Mouse (Mus musculus) hindbrain, embryonic 13.5 days (tissue): ENCODE measurements around the gene Pigh. TPM values are rescaled to one million over a fixed set of nuclear protein-coding genes. Genes with fewer than 3 reads are reported as not detected.
A peak's percentile ranks its signal among the peaks of the same experiment; 100 is the strongest.

Source experiments
- ATAC-seq: fragments of 200-750 bp; cut with Nextera tagmentation; 2 replicates; pipeline ENCODE4 v1.8.0; 2017; ENCODE audit warnings: moderate TSS enrichment; ENCODE audit not compliant: low FRiP score
- H3K27ac ChIP-seq: fragments of 300-500 bp; sonication (generic); 2 replicates; pipeline ENCODE4 v1.5.1; 2015; ENCODE audit warnings: inconsistent platforms, mild to moderate bottlenecking, moderate library complexity
- H3K27me3 ChIP-seq: fragments of 300-500 bp; sonication (generic); 2 replicates; pipeline ENCODE4 v1.6.1; 2015; ENCODE audit warnings: mild to moderate bottlenecking, inconsistent platforms
- H3K36me3 ChIP-seq: fragments of 300-500 bp; sonication (generic); 2 replicates; pipeline ENCODE4 v1.6.1; 2015; ENCODE audit warnings: mild to moderate bottlenecking, inconsistent platforms
- H3K4me1 ChIP-seq: fragments of 300-500 bp; sonication (generic); replicated peaks from 2 replicates; pipeline ENCODE4 v1.6.1; 2015; ENCODE audit warnings: inconsistent platforms
- H3K4me2 ChIP-seq: fragments of 300-500 bp; sonication (generic); 2 replicates; pipeline ENCODE4 v1.6.1; 2015; ENCODE audit warnings: inconsistent platforms, mild to moderate bottlenecking, moderate library complexity
- H3K4me3 ChIP-seq: fragments of 300-500 bp; sonication (generic); 2 replicates; pipeline ENCODE4 v1.5.1; 2015; ENCODE audit warnings: mild to moderate bottlenecking, inconsistent platforms
- H3K9ac ChIP-seq: fragments of 300-500 bp; sonication (generic); 2 replicates; pipeline ENCODE4 v1.6.1; 2015; ENCODE audit warnings: mild to moderate bottlenecking, inconsistent platforms
- H3K9me3 ChIP-seq: fragments of 300-500 bp; sonication (generic); 2 replicates; pipeline ENCODE4 v1.6.1; 2016; ENCODE audit warnings: inconsistent platforms
- WGBS: fragments of 180-500 bp; shearing (Covaris S2); methylation state at CpG from one replicate; pipeline ENCODE4 v1.1.7; 2015; 5-methylcytosine and 5-hydroxymethylcytosine counted together
- polyA plus RNA-seq: library from polyadenylated mRNA; unstranded; fragments of >200 nt; fragmentation: Nextera tagmentation; extraction: Ambion mirVana; gene quantifications from 2 replicates; pipeline ENCODE4 v1.2.1, GENCODE M21; 2015

Pigh gene
- 20.6 and 22.1 TPM in 2 replicates for polyA plus RNA-seq

- no peaks in the 10 kb centered on the region for H3K27me3 ChIP-seq
- peaks cover 15% of the 10 kb centered on the region; the same call in 1 of the 2 replicates for H3K4me1 ChIP-seq
- peaks cover 12% of the 10 kb centered on the region; the same call in 1 of the 2 replicates for H3K36me3 ChIP-seq
- ATAC-seq = peak; percentile 98
- H3K4me3 ChIP-seq = peak within 1 kb of the TSS; percentile 89
- under 1% methylated on average over 53 of the region's 53 CpGs for WGBS
- H3K27ac ChIP-seq = peak within 1 kb of the TSS; percentile 79
- H3K9ac ChIP-seq = peak within 1 kb of the TSS; percentile 95
- no peaks in the 10 kb centered on the region for H3K9me3 ChIP-seq
- peak within 1 kb of the TSS; percentile 69 for H3K4me2 ChIP-seq
Observed at GRCm38 (mm10) chr12:79089182-79089812, at the start of gene Pigh. Gene Pigh (minus strand): TSS chr12:79089651.

- no peaks in the 10 kb centered on the region for H3K9me3 ChIP-seq
- no peaks in the 10 kb centered on the region for H3K36me3 ChIP-seq
- H3K27me3 ChIP-seq = no peaks in the 10 kb centered on the region
- H3K27ac ChIP-seq = no peak overlapping the region
- no peak for ATAC-seq
- H3K9ac ChIP-seq = no peak overlapping the region
- no peak overlapping the region for H3K4me3 ChIP-seq
- no peak overlapping the region for H3K4me2 ChIP-seq
- H3K4me1 ChIP-seq = peaks cover 5% of the 10 kb centered on the region; the same call in 1 of the 2 replicates
Observed at GRCm38 (mm10) chr12:79138999-79139398, 49.5 kb upstream of the Pigh start.

DNA sequence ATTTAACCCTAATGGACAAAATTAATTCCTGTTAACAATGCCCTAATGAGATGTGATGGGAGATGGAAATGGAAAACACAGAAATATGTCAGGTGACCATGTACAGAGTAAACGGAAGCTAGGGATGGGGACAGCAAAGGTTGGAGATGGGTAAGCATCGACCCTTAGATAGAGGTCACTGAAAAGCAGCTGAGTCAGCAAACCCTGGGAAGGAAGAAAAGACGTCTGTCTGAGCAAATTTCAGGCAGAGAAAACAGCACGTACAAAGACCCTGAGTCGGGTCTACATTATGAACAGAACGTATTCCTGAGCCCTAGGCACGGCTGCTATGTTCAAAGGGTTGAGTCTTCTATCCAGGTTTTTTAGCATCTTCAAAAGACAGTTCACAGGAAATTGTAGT is 47.5 kb upstream of the Pigh start:
- peaks cover 18% of the 10 kb centered on the region for H3K27me3 ChIP-seq

GRCm38 (mm10) chr12:79135105-79135504 is 45.7 kb upstream of the Pigh start:
- Histone ChIP-seq H3K27me3 (peaks cover 32% of the 10 kb centered on the region), H3K4me3 (no peak overlapping the region), H3K4me2 (no peak overlapping the region), H3K27ac (no peak overlapping the region), H3K9ac (no peak overlapping the region; the same call in 1 of the 2 replicates), H3K9me3 (no peaks in the 10 kb centered on the region), H3K36me3 (peaks cover 3% of the 10 kb centered on the region; the same call in 1 of the 2 replicates), H3K4me1 (peaks cover 26% of the 10 kb centered on the region)
- no peak for ATAC-seq
- WGBS = 49% methylated on average over 4 of the region's 4 CpGs

More for the DNA sequence above, 47.5 kb upstream of the Pigh start:
- Histone ChIP-seq H3K9ac (no peak overlapping the region), H3K4me2 (no peak overlapping the region), H3K4me3 (no peak overlapping the region), H3K27ac (no peak overlapping the region), H3K36me3 (peaks cover 3% of the 10 kb centered on the region; the same call in 1 of the 2 replicates), H3K9me3 (no peaks in the 10 kb centered on the region), H3K4me1 (peaks cover 11% of the 10 kb centered on the region)
- no peak for ATAC-seq
- WGBS = 71% methylated on average over 7 of the region's 7 CpGs

DNA sequence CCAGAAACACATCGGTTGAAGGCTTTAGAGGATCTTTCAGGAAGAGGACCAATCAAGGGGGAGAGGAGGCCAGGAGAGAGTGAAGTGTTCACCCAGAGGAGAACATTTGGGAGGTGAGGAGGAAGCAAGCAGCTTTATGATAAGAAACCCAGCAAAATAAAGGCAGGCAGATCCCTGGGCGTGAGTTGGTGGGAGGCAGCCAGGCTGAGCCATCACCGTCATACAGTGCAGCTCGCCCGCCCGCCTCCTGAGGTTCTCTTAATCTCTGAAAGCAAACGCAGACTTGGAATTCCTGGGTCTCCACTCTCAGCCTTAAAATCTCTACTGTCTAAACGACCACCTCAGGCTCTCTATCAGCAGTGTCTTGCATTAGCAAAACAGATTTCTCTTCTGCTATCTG is 45.2 kb upstream of the Pigh start:
- Histone ChIP-seq H3K27ac (no peak overlapping the region), H3K9me3 (no peaks in the 10 kb centered on the region), H3K27me3 (peaks cover 35% of the 10 kb centered on the region), H3K4me2 (no peak overlapping the region), H3K4me1 (peaks cover 26% of the 10 kb centered on the region), H3K36me3 (peaks cover 3% of the 10 kb centered on the region; the same call in 1 of the 2 replicates), H3K9ac (no peak overlapping the region; the same call in 1 of the 2 replicates), H3K4me3 (no peak overlapping the region)
- WGBS = 59% methylated on average over 8 of the region's 8 CpGs
- no peak for ATAC-seq

GRCm38 (mm10) chr12:79131706-79132460 is 42.4 kb upstream of the Pigh start:
- Histone ChIP-seq H3K4me2 (peak overlapping the region; percentile 89), H3K9ac (peak overlapping the region; percentile 72), H3K4me1 (peaks cover 26% of the 10 kb centered on the region), H3K27me3 (peaks cover 38% of the 10 kb centered on the region), H3K27ac (no peak overlapping the region), H3K9me3 (no peaks in the 10 kb centered on the region), H3K4me3 (peak overlapping the region; percentile 58), H3K36me3 (peaks cover 3% of the 10 kb centered on the region; the same call in 1 of the 2 replicates)
- no peak for ATAC-seq
- WGBS = 27% methylated on average over 5 of the region's 5 CpGs

DNA sequence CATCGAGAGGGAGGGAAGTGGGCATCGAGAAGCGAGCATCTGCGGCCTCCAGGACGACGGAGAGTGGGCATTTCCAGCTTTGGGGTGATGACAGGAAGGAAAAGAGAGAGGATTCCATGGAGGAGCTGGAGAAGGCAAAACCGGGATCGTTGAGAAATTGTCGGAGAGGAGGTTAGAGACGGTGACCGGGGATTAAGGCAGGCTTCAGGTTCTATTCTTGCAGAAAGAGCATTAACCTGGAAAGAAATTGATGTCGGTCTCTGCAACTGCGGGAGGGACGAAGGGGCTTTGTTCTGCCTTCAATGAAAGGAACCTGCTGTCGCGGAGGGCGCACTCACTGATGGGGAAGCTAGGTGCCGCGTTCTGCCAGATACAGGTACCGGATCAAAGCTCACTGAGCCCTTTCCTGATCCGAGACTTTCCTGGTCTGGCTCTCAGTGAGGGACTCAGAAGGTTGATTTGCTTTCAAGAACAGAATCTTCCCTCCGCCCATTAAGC is 41.8 kb upstream of the Pigh start:
- peak overlapping the region; percentile 63 for H3K27ac ChIP-seq
- WGBS = 1% methylated on average over 22 of the region's 22 CpGs

DNA sequence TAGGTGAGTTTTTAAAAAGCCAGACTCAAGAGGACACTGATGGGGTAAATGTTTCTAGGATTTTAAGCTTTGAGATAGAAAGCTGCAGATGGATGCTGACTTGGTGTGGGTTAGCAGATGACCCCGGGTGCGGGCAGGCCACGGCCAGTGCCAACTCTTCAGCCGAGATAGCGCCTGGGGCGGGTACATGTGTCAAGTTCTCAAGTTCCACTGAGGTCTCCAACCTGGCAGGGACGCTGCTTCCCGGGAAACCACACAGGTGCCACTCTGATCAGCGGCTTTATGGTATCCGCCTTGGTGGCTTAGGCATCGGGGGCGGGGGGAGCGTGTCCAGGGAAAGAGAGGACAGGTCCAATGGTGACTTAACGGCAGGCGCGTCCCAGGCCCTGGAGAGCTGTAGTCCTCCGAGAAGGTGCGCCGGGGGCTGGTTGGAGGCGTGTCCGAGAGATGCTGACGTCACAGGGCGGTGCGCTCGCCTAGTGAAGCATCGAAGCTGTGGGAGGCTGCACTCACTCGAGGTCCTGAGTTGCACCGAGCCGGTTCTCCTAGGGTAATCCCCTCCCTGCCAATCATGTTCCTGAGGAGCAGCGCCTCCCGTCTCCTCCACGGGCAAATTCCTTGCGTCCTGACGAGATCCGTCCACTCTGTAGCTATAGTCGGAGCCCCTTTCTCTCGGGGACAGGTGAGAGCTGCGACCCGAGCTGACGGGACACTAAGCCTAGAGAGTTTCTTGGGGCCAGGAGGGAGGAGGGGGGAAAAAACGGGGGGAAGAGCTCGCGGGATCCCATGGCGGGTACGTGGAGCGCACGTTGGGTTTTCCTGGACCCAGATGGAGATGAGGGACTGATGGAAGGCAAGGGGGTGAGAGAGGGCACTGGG is 41.1 kb upstream of the Pigh start, which contains the start of gene Arg2:
Gene Arg2 (plus strand): TSS at position 479 of the 879 bp plus-strand sequence.
- peak within 1 kb of the TSS; percentile 63 for H3K27ac ChIP-seq
- peak; percentile 98 for ATAC-seq

More for the DNA sequence above, 41.8 kb upstream of the Pigh start:
- peaks cover 26% of the 10 kb centered on the region for H3K4me1 ChIP-seq
- ATAC-seq = peak; percentile 13; the same call in 1 of the 2 replicates
- H3K36me3 ChIP-seq = peaks cover 3% of the 10 kb centered on the region; the same call in 1 of the 2 replicates
- H3K4me3 ChIP-seq = peak overlapping the region; percentile 58
- peak overlapping the region; percentile 89 for H3K4me2 ChIP-seq
- peak overlapping the region; percentile 72 for H3K9ac ChIP-seq
- no peaks in the 10 kb centered on the region for H3K9me3 ChIP-seq
- peaks cover 38% of the 10 kb centered on the region for H3K27me3 ChIP-seq

GRCm38 (mm10) chr12:79122820-79123219 is 33.4 kb upstream of the Pigh start:
- no peak for ATAC-seq
- WGBS = 35% methylated on average over 3 of the region's 3 CpGs

More for the DNA sequence above, 41.1 kb upstream of the Pigh start, which contains the start of gene Arg2:
- Histone ChIP-seq H3K4me1 (peaks cover 26% of the 10 kb centered on the region), H3K36me3 (peaks cover 3% of the 10 kb centered on the region; the same call in 1 of the 2 replicates), H3K9me3 (no peaks in the 10 kb centered on the region), H3K4me2 (peak within 1 kb of the TSS; percentile 89), H3K9ac (peak within 1 kb of the TSS; percentile 72), H3K4me3 (peak within 1 kb of the TSS; percentile 58), H3K27me3 (peaks cover 38% of the 10 kb centered on the region)
- WGBS = under 1% methylated on average over 45 of the region's 47 CpGs

GRCm38 (mm10) chr12:79118991-79119390 is 29.5 kb upstream of the Pigh start:
- Histone ChIP-seq H3K27ac (no peak overlapping the region), H3K4me3 (no peak overlapping the region), H3K4me2 (no peak overlapping the region), H3K36me3 (no peaks in the 10 kb centered on the region), H3K27me3 (no peaks in the 10 kb centered on the region), H3K4me1 (no peaks in the 10 kb centered on the region), H3K9me3 (no peaks in the 10 kb centered on the region), H3K9ac (no peak overlapping the region)
- ATAC-seq = no peak
- 92% methylated on average over 4 of the region's 4 CpGs for WGBS

More at GRCm38 (mm10) chr12:79122820-79123219, 33.4 kb upstream of the Pigh start:
- H3K9ac ChIP-seq = no peak overlapping the region
- no peaks in the 10 kb centered on the region for H3K27me3 ChIP-seq
- H3K4me1 ChIP-seq = no peaks in the 10 kb centered on the region
- H3K27ac ChIP-seq = no peak overlapping the region
- no peak overlapping the region for H3K4me2 ChIP-seq
- no peaks in the 10 kb centered on the region for H3K36me3 ChIP-seq
- no peak overlapping the region for H3K4me3 ChIP-seq
- H3K9me3 ChIP-seq = no peaks in the 10 kb centered on the region

DNA sequence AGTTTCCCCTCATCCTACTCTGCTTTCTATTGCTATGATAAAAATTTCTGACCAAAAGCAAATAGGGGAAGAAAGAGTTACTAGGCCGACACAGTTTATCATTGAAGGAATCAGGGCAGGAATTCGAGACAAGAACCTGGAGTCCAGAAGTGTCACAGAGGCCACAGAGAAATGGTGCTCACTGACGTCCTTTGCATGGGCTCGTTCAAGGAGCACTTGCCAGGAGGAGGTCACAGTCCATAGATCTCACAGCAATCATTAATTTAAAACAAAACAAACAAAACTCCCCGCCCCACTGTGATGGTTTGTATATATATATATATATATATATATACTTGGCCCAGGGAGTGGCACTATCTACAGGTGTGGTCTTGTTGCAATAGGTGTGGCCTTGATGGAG is 15.9 kb upstream of the Pigh start:
- no peaks in the 10 kb centered on the region for H3K27me3 ChIP-seq
- no peaks in the 10 kb centered on the region for H3K4me1 ChIP-seq
- no peak overlapping the region for H3K27ac ChIP-seq
- WGBS = 84% methylated on average over 5 of the region's 5 CpGs
- H3K36me3 ChIP-seq = no peaks in the 10 kb centered on the region
- H3K9ac ChIP-seq = no peak overlapping the region
- H3K4me2 ChIP-seq = no peak overlapping the region
- H3K9me3 ChIP-seq = no peaks in the 10 kb centered on the region
- H3K4me3 ChIP-seq = no peak overlapping the region
- no peak for ATAC-seq
